Mouse (Mus musculus): ENCODE results near the gene Mus81. TPM values are rescaled to one million over a fixed set of nuclear protein-coding genes. Genes with fewer than 3 reads are reported as not detected.

The Mus81 gene
- total and polyA plus RNA-seq, 2 experiments from 2014 or later = 32.6 to 54.8 TPM

- Histone ChIP-seq H3K27me3 (ENCODE audit: insufficient read depth, low read length) (no peaks in the 10 kb centered on the region), H3K36me3 (ENCODE audit: insufficient read depth) (no peaks in the 10 kb centered on the region), H3K4me1 (ENCODE audit: insufficient read depth) (no peaks in the 10 kb centered on the region), H3K9ac (no peak overlapping the region), H3K4me3 (ENCODE audit: low read depth, low read length) (no peak overlapping the region), H3K9me3 (ENCODE audit: low read length) (no peaks in the 10 kb centered on the region), H3K27ac (ENCODE audit: low read depth, low read length) (no peak overlapping the region), H3K4me2 (ENCODE audit: low read depth) (no peak overlapping the region)
- ATAC-seq (no peak), DNase-seq (no peak)
- no peak for TF ChIP-seq CTCF (IDR thresholded peaks at IDR 0.05; ENCODE audit: low read depth)
- WGBS = 77% methylated on average over 8 of the region's 8 CpGs
Measured at GRCm38 (mm10) chr19:5516906-5517505, 28.8 kb upstream of the Mus81 start.

- no peak for DNase-seq
- H3K4me2 ChIP-seq (ENCODE audit: low read depth) = no peak overlapping the region
- 75% methylated on average over 7 of the region's 7 CpGs for WGBS
- no peaks in the 10 kb centered on the region for H3K9me3 ChIP-seq (ENCODE audit: low read length)
- no peak overlapping the region for H3K27ac ChIP-seq (ENCODE audit: low read depth, low read length)
- H3K4me3 ChIP-seq (ENCODE audit: low read depth, low read length) = no peak overlapping the region
- H3K27me3 ChIP-seq (ENCODE audit: insufficient read depth, low read length) = no peaks in the 10 kb centered on the region
- no peak overlapping the region for H3K9ac ChIP-seq
- 0 out of 2 replicates have a peak, but pooled peaks have one; percentile 10 for TF ChIP-seq CTCF (IDR thresholded peaks at IDR 0.05; ENCODE audit: low read depth)
- no peak for ATAC-seq
- peaks cover 3% of the 10 kb centered on the region for H3K4me1 ChIP-seq (ENCODE audit: insufficient read depth)
- H3K36me3 ChIP-seq (ENCODE audit: insufficient read depth) = no peaks in the 10 kb centered on the region
Measured at GRCm38 (mm10) chr19:5515840-5516777, 27.9 kb upstream of the Mus81 start.

GRCm38 (mm10) chr19:5513005-5513349 is 24.8 kb upstream of the Mus81 start:
- H3K27me3 ChIP-seq (ENCODE audit: insufficient read depth, low read length) = no peaks in the 10 kb centered on the region
- WGBS = 84% methylated on average over 3 of the region's 3 CpGs
- DNase-seq (no peak), ATAC-seq (no peak)
- no peak overlapping the region for H3K4me3 ChIP-seq (ENCODE audit: low read depth, low read length)
- H3K9me3 ChIP-seq (ENCODE audit: low read length) = no peaks in the 10 kb centered on the region
- no peak overlapping the region for H3K4me2 ChIP-seq (ENCODE audit: low read depth)
- H3K36me3 ChIP-seq (ENCODE audit: insufficient read depth) = no peaks in the 10 kb centered on the region
- H3K27ac ChIP-seq (ENCODE audit: low read depth, low read length) = no peak overlapping the region
- TF ChIP-seq CTCF (IDR thresholded peaks at IDR 0.05; ENCODE audit: low read depth) = no peak
- no peak overlapping the region for H3K9ac ChIP-seq
- peaks cover 20% of the 10 kb centered on the region for H3K4me1 ChIP-seq (ENCODE audit: insufficient read depth)

- 76% methylated on average over 12 of the region's 12 CpGs for WGBS
- Histone ChIP-seq H3K36me3 (ENCODE audit: insufficient read depth) (no peaks in the 10 kb centered on the region), H3K4me1 (ENCODE audit: insufficient read depth) (peaks cover 20% of the 10 kb centered on the region), H3K27me3 (ENCODE audit: insufficient read depth, low read length) (no peaks in the 10 kb centered on the region), H3K27ac (ENCODE audit: low read depth, low read length) (no peak overlapping the region), H3K9me3 (ENCODE audit: low read length) (no peaks in the 10 kb centered on the region), H3K4me2 (ENCODE audit: low read depth) (no peak overlapping the region), H3K9ac (no peak overlapping the region), H3K4me3 (ENCODE audit: low read depth, low read length) (no peak overlapping the region)
- no peak for TF ChIP-seq CTCF (IDR thresholded peaks at IDR 0.05; ENCODE audit: low read depth)
- ATAC-seq (no peak), DNase-seq (no peak)
Measured at GRCm38 (mm10) chr19:5512091-5513004, 24.1 kb upstream of the Mus81 start.

GRCm38 (mm10) chr19:5511074-5511632 is 23.0 kb upstream of the Mus81 start:
- no peaks in the 10 kb centered on the region for H3K9me3 ChIP-seq (ENCODE audit: low read length)
- peak overlapping the region; percentile 58 for H3K4me3 ChIP-seq (ENCODE audit: low read depth, low read length)
- 56% methylated on average over 15 of the region's 15 CpGs for WGBS
- H3K36me3 ChIP-seq (ENCODE audit: insufficient read depth) = no peaks in the 10 kb centered on the region
- peaks cover 20% of the 10 kb centered on the region for H3K4me1 ChIP-seq (ENCODE audit: insufficient read depth)
- TF ChIP-seq CTCF (IDR thresholded peaks at IDR 0.05; ENCODE audit: low read depth) = no peak
- H3K4me2 ChIP-seq (ENCODE audit: low read depth) = peak overlapping the region; percentile 81
- H3K9ac ChIP-seq = peak overlapping the region; percentile 58
- DNase-seq (no peak), ATAC-seq (no peak)
- no peaks in the 10 kb centered on the region for H3K27me3 ChIP-seq (ENCODE audit: insufficient read depth, low read length)
- H3K27ac ChIP-seq (ENCODE audit: low read depth, low read length) = peak overlapping the region; percentile 79; the same call in 1 of the 2 replicates

Measured in forebrain, postnatal 0 days (tissue).